Mouse (Mus musculus) spleen, embryonic (tissue): ENCODE data around the gene Dock10.

Source experiments
- CTCF ChIA-PET: fragments of 350-600 bp; sonication (Branson Sonifier 250); formaldehyde crosslinking; loops from one replicate; lab custom pipeline; 2022; lab: Charles Lee

Gene Dock10

GRCm38 (mm10) chr1:80502456-80503165, 255.7 kb downstream of the Dock10 start:
- CTCF ChIA-PET: no interaction called here

DNA sequence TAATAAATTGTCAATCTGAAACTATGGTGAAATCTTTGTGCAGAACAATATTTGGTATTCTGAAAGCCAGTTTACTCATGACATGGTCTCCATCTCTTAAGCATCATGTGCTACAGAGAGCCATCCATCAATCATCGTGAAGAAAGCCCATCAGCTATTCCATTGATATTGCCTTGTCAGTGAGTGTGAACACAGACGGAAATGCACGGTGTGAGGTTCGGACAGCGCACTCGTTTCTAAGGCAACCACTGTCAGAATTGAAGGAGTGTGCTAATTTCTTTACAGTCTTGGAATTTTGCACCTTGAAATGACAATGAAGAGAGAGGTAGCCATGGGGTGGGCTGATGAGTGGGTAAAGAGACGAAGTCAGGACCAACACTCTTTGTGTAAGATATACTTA, 259.1 kb downstream of the Dock10 start:
- CTCF ChIA-PET: no interaction called here

GRCm38 (mm10) chr1:80496360-80496759, 262.0 kb downstream of the Dock10 start:
- CTCF ChIA-PET: interaction anchor here (0.6 to 0.7 kb wide), 2 partner anchors 77 to 189 kb away, joined by 3 to 4 read pairs; no protein-coding TSS in a partner anchor

DNA sequence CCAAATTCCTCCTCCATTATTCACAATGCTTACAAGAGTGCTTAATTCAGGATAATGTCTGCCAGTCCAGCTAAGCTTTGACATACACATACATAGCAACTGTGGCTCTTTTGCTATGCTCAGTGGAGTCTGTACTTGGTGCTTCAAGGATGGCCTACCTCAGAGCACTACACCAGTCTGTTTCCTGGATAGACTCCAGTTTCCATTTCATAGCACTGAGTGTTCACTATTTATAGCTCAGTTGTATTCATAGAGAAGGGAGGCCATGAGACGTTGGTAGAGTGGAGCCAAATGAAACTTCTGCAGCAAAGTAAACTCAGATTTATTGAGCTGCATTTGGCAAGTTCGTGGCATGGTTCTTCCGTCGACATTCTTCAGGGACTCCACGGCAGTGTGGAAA, 274.9 kb downstream of the Dock10 start:
- CTCF ChIA-PET: no interaction called here

DNA sequence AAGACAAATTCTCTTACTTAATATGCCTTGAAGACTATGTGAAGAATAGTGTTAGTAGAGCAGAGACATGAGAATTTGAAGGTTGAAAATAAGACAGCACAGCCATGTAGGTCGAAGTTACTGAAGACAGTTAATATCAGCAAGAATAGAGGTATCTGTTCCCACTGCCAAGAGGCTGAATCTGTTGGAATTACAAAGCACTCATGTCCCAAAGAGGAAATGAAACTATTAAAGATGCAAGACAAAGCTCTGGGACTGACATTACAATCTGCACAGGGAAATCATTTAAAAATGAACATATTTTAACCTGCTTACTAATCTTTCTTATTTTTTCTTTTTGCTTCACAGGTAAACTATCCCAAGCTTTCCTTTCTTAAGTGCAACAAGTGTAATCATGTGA, 283.4 kb downstream of the Dock10 start:
- CTCF ChIA-PET: no interaction called here

DNA sequence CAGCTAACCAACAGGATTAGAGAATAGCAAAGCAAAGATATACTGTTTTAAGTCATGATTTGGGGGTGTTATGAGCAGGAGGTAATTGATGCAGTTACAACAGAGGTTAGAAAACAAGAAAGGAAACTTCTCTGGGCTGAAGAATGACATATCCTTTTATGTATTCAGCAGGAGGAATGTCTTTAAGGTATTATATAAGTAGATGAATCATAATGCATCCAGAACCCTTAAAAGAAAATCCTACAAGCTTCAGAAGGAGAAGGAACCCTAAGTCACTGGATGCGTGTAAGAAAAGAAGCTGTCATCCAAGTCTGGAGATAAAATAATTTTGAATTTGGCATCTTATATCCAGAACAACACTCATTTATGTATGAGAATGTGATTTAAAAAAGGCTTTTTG, 285.9 kb downstream of the Dock10 start:
- CTCF ChIA-PET: no interaction called here

- CTCF ChIA-PET: no interaction called here
Observed at GRCm38 (mm10) chr1:80461348-80461747, 297.0 kb downstream of the Dock10 start, which contains the start of gene Gm45261. TSS of gene Gm45261 (minus strand) at chr1:80461448.

DNA sequence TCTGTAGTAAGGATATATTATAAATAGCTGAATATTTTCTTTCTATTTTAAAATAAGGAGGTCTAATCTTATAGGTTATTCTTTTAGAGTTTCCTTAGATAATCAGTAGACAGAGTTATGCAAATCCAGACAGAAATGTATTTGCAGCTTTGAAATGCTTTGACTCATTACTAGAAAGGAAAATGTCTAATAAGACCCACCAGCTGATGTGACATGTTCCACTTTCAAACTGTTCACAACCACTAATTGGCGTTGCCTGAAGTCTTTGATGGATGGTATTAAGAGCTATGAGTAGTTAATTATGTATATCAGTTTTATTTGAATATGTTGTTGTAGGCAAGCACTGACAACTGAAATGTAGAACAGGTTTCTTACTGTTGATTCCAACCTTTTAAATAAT, 298.4 kb downstream of the Dock10 start:
- CTCF ChIA-PET: no interaction called here

DNA sequence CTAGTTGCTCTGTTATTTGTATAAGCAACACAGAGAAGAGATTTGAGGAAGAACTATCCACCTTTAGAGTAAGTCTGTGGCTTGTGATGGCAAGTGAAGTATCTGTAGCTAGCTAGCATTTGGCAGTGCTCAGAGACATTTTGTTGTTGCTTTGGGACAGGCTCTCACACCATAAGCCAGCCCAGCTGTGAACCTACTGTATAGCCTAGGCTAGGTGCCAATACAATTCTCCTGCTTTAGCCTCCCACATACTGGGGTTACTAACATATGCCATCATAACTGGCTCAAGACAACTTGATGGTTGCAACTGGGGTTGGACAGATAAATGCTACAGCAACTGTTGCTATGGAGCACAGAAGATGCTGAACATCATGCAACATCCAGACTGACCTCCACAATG, 298.9 kb downstream of the Dock10 start:
- CTCF ChIA-PET: no interaction called here

GRCm38 (mm10) chr1:80453971-80454370, 304.4 kb downstream of the Dock10 start:
- CTCF ChIA-PET: interaction anchor here (0.6 kb wide), 1 partner anchor 130 kb away, joined by 7 read pairs; no protein-coding TSS in a partner anchor

- CTCF ChIA-PET: no interaction called here
Observed at GRCm38 (mm10) chr1:80451914-80452549, 306.3 kb downstream of the Dock10 start.
